Mouse (Mus musculus): ENCODE data around the gene Fbxw28. TPM values are rescaled to one million over a fixed set of nuclear protein-coding genes. Genes with fewer than 3 reads are reported as not detected.
"Not testable (repeated sequence)": the region's sequence is repeated elsewhere in the genome, so short reads cannot be mapped to it uniquely, and the experiment has no call there.

Fbxw28 gene
- not detected in 2 replicates for polyA plus RNA-seq (2012; rRNA removed)

- not testable (repeated sequence) for DNase-seq (ENCODE audit: low read depth)
Observed at GRCm38 (mm10) chr9:109339559-109339958, at the start of gene Fbxw28. Gene Fbxw28, minus strand, starts transcription at chr9:109339659.

GRCm38 (mm10) chr9:109287576-109287975 lies 51.9 kb downstream of the Fbxw28 start, which contains the start of gene Fbxw14:
Gene Fbxw14, minus strand, starts transcription at chr9:109287676.
- not testable (repeated sequence) for DNase-seq (ENCODE audit: low read depth)

Other genes with a start within 250 kb of the Fbxw28 start
- 11.9 and 13.9 TPM in 2 replicates for gene Plxnb1, start 244.3 kb downstream of the Fbxw28 start, polyA plus RNA-seq (2012; rRNA removed)
- gene Fbxw21, start 177.6 kb downstream of the Fbxw28 start, polyA plus RNA-seq (2012; rRNA removed), result not detected in 2 replicates
- not detected in 2 replicates for gene Fbxw13, start 143.7 kb downstream of the Fbxw28 start, polyA plus RNA-seq (2012; rRNA removed)
- gene Fbxw20, start 104.9 kb downstream of the Fbxw28 start, polyA plus RNA-seq (2012; rRNA removed), result not detected in 2 replicates
- not detected in 2 replicates for gene Fbxw14, start 52.0 kb downstream of the Fbxw28 start, polyA plus RNA-seq (2012; rRNA removed)
- not detected in 2 replicates for gene Fbxw22, start 64.6 kb upstream of the Fbxw28 start, polyA plus RNA-seq (2012; rRNA removed)
- gene Fbxw16, start 109.5 kb upstream of the Fbxw28 start, polyA plus RNA-seq (2012; rRNA removed), result not detected in 2 replicates
- not detected in 2 replicates for gene Fbxw19, start 156.2 kb upstream of the Fbxw28 start, polyA plus RNA-seq (2012; rRNA removed)
- gene Fbxw15, start 228.6 kb upstream of the Fbxw28 start, polyA plus RNA-seq (2012; rRNA removed), result 0.15 and 0.16 TPM in 2 replicates

All from gonadal fat pad, adult 2 months (tissue).